Mouse (Mus musculus) mouse embryonic stem cell (cell line): ENCODE results near the gene Klrb1c.
"Not testable (repeated sequence)": the region's sequence is repeated elsewhere in the genome, so short reads cannot be mapped to it uniquely, and the experiment has no call there.

ENCODE experiments used
- in situ Hi-C, 2 experiments: fragments of 300-500 bp; cut with MboI; formaldehyde crosslinking; loops; 1 replicate in 1 of 2; 3 replicates in 1 of 2; pipeline ENCODE4 v1.14.3; 2019 to 2020; ENCODE audit warnings: low sequenced_read_pairs in 2 of 2, low pct_unique_long_range_greater_than_20kb in 1 of 2, mixed read lengths in 1 of 2; ENCODE audit not compliant: unreplicated experiment in 1 of 2

Gene Klrb1c

GRCm38 (mm10) chr6:128763736-128764523 is 25.1 kb downstream of the Klrb1c start:
- in situ Hi-C loops = loop anchor here (5.0 to 10.0 kb wide), 3 partner anchors 33 to 159 kb away; no protein-coding TSS in a partner anchor

- in situ Hi-C loops = loop anchor here (5.0 to 10.0 kb wide), 3 partner anchors 34 to 158 kb away; no protein-coding TSS in a partner anchor
These were observed 25.9 kb downstream of the Klrb1c start for GRCm38 (mm10) chr6:128762892-128763670.

- in situ Hi-C loops = loop anchor here (5.0 to 10.0 kb wide), 3 partner anchors 36 to 156 kb away; no protein-coding TSS in a partner anchor
These were observed 27.9 kb downstream of the Klrb1c start for GRCm38 (mm10) chr6:128761144-128761540.

- in situ Hi-C loops = loop anchor here (5.0 to 10.0 kb wide), 3 partner anchors 37 to 156 kb away; no protein-coding TSS in a partner anchor
These were observed 28.4 kb downstream of the Klrb1c start for GRCm38 (mm10) chr6:128760416-128761143.

- in situ Hi-C loops = loop anchor here (5.0 to 10.0 kb wide), 3 partner anchors 37 to 155 kb away; no protein-coding TSS in a partner anchor
These were observed 29.0 kb downstream of the Klrb1c start for GRCm38 (mm10) chr6:128760016-128760415.

GRCm38 (mm10) chr6:128759221-128759950 is 29.6 kb downstream of the Klrb1c start:
- in situ Hi-C loops = no loop called here

- in situ Hi-C loops = not testable (repeated sequence)
These were observed 33.6 kb downstream of the Klrb1c start for GRCm38 (mm10) chr6:128755402-128755763.

- in situ Hi-C loops = loop anchor here (5.0 kb wide), 1 partner anchor 128 kb away; no protein-coding TSS in a partner anchor
These were observed 34.1 kb downstream of the Klrb1c start for GRCm38 (mm10) chr6:128754748-128755401.

GRCm38 (mm10) chr6:128754265-128754664 is 34.8 kb downstream of the Klrb1c start:
- in situ Hi-C loops = loop anchor here (5.0 kb wide), 1 partner anchor 127 kb away; no protein-coding TSS in a partner anchor

GRCm38 (mm10) chr6:128753610-128754224 is 35.3 kb downstream of the Klrb1c start:
- in situ Hi-C loops = loop anchor here (5.0 kb wide), 1 partner anchor 126 kb away; no protein-coding TSS in a partner anchor

- in situ Hi-C loops = not testable (repeated sequence)
These were observed 42.0 kb downstream of the Klrb1c start for GRCm38 (mm10) chr6:128747006-128747405.

GRCm38 (mm10) chr6:128737445-128737844 is 51.6 kb downstream of the Klrb1c start:
- in situ Hi-C loops = no loop called here

- in situ Hi-C loops = no loop called here
These were observed 52.9 kb downstream of the Klrb1c start for GRCm38 (mm10) chr6:128736100-128736499.

GRCm38 (mm10) chr6:128734896-128735295 is 54.1 kb downstream of the Klrb1c start:
- in situ Hi-C loops = no loop called here

GRCm38 (mm10) chr6:128733908-128734679 is 54.9 kb downstream of the Klrb1c start:
- in situ Hi-C loops = no loop called here

- in situ Hi-C loops = no loop called here
These were observed 57.0 kb downstream of the Klrb1c start for GRCm38 (mm10) chr6:128732032-128732431.
